Mouse (Mus musculus) lung, adult 10 weeks (tissue): ENCODE data around the gene Fanca. TPM values are rescaled to one million over a fixed set of nuclear protein-coding genes. Genes with fewer than 3 reads are reported as not detected.

Experiments used
- polyA plus RNA-seq: library from polyadenylated mRNA; stranded (reverse); fragments of 350-450 nt; fragmentation: Illumina TruSeq; extraction: RNeasy Lipid Tissue Mini Kit (QIAGEN cat#74804); gene quantifications from one replicate; pipeline ENCODE4 v1.2.3, GENCODE M21; 2014; ENCODE audit warnings: low read depth, low replicate concordance; ENCODE audit not compliant: insufficient read depth

The Fanca gene
- polyA plus RNA-seq, result 4.5 TPM

GRCm38 (mm10) chr8:123318467-123318911 is at the start of gene Fanca:
Gene Fanca (minus strand): TSS chr8:123318576.

GRCm38 (mm10) chr8:123332262-123333090 is 14.1 kb upstream of the Fanca start, which contains the start of gene Spire2:
Gene Spire2 (plus strand): TSS chr8:123332713.

DNA sequence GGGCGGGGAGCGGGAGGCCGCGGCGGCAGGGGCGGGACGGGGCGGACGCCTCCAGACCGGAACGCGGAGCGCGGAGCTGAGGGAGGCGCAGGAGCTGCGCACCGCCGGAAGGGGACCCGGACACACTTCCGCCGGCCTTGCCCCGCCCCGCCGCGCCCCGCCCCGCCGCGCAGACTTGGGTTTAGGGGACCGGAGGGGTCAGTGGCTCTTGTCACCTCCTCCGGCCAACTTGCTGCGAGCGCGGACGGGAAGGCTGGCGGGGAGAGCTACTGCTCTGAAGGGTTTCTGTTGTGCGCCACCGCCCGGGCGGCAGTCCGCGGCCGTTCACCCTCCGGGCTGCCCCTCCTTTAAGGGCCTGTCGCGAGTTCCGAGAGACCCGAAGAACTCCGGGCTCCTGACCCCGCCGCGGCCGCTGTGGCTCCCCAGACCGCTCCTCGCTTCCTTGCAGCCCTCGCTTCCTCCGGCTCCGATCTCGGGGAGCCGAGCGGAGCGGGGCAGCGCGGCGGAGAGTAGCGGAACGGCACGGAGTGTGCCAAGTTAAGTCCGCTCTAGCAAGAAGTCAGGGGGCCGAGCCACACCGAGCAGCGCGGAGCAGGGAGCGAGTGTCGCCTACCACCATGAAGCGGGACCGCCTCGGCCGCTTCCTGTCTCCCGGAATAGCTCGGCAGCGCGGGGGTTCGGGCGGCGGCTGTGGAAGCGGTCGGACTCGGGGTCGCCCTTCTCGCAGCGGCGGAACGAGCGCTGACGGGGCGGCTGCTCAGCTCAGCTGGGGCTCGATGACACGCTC is 64.1 kb downstream of the Fanca start, which contains the start of the genes Zfp276 and Vps9d1:
Gene Zfp276 (plus strand): TSS at position 97 of the 787 bp plus-strand sequence.
Gene Vps9d1 (minus strand): TSS at position 250 of the 787 bp plus-strand sequence.

GRCm38 (mm10) chr8:123235520-123236497 is 82.6 kb downstream of the Fanca start, which contains the start of gene Spata2l:
Gene Spata2l (minus strand): TSS chr8:123236233.

DNA sequence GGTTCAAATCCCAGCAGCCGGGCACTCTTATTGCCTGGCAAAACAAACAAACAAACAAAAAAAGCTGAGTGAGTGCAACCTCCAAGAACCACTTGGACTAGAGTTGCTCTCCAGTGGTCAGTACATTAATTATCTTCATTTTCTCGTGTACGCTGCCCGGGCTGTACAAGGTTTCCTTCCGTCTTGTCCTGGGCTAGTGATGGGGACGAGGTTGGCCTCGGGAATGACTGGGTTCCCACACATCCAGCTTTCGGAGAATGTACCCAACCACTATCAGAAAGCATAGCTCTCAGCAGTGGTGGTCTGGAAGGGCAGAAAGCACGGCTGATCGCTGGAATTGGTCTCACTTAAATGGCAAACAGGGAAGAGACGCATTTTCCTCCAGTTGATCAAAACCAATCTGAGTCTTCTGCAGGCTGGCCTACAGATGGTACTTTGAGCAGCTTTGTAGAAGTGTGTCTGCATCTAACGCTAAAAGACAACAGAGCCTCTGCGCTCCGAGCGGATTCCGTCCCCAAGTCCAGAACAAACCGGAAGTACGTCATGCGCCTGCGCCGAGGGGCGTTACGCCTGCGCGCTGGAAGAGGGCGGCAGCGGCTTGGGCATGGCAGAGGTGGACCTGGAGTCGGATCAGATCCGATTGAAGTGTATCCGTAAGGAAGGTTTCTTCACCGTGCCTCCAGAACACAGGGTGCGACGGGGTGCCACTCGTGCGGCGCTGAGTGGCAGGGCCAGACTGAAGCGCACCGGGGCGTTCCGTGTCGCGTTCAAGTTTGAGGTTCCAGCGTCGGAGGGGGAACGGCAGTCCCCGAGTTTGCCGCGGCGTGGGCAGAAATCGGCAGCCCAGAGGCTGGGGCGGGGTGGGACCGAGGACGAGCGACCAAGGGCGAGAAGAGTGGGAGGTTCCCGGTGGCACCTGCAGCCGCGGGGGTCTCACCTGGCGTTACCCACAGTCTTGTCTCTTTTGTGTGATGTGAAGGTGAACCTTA is 93.8 kb downstream of the Fanca start, which contains the start of gene Cdk10:
Gene Cdk10 (plus strand): TSS at position 565 of the 989 bp plus-strand sequence.

Other genes with a start within 250 kb of the Fanca start
- gene Rpl13, start 216.2 kb downstream of the Fanca start, polyA plus RNA-seq, result 1,402 TPM
- gene Cpne7, start 201.2 kb downstream of the Fanca start, polyA plus RNA-seq, result 0.38 TPM
- 12.7 TPM for gene Sult5a1, start 160.3 kb downstream of the Fanca start, polyA plus RNA-seq
- gene Dpep1, start 132.3 kb downstream of the Fanca start, polyA plus RNA-seq, result 124 TPM
- 60.6 TPM for gene Chmp1a, start 105.8 kb downstream of the Fanca start, polyA plus RNA-seq
- 5.7 TPM for gene Spata33, start 105.7 kb downstream of the Fanca start, polyA plus RNA-seq
- 35.1 TPM for gene Cdk10, start 93.7 kb downstream of the Fanca start, polyA plus RNA-seq
- gene Spata2l, start 82.3 kb downstream of the Fanca start, polyA plus RNA-seq, result 1.9 TPM
- 7.7 TPM for gene Zfp276, start 64.4 kb downstream of the Fanca start, polyA plus RNA-seq
- 10.6 TPM for gene Vps9d1, start 64.2 kb downstream of the Fanca start, polyA plus RNA-seq
- 2.9 TPM for gene Spire2, start 14.1 kb upstream of the Fanca start, polyA plus RNA-seq
- gene Tcf25, start 55.2 kb upstream of the Fanca start, polyA plus RNA-seq, result 94.2 TPM
- gene Mc1r, start 88.5 kb upstream of the Fanca start, polyA plus RNA-seq, result not detected
- 0.52 TPM for gene Tubb3, start 92.8 kb upstream of the Fanca start, polyA plus RNA-seq
- gene Def8, start 105.0 kb upstream of the Fanca start, polyA plus RNA-seq, result 10.3 TPM
- 13.4 TPM for gene Afg3l1, start 159.3 kb upstream of the Fanca start, polyA plus RNA-seq
- gene Dbndd1, start 196.9 kb upstream of the Fanca start, polyA plus RNA-seq, result 1.0 TPM
- 13.4 TPM for gene Gas8, start 200.3 kb upstream of the Fanca start, polyA plus RNA-seq